Mouse (Mus musculus) cerebellum, adult 11-12 months (tissue): Measurements from ENCODE around the gene Stambp.

Source experiments
- DNase-seq: peaks from one replicate; pipeline ENCODE4 v3.0.0; 2022

The Stambp gene

DNA sequence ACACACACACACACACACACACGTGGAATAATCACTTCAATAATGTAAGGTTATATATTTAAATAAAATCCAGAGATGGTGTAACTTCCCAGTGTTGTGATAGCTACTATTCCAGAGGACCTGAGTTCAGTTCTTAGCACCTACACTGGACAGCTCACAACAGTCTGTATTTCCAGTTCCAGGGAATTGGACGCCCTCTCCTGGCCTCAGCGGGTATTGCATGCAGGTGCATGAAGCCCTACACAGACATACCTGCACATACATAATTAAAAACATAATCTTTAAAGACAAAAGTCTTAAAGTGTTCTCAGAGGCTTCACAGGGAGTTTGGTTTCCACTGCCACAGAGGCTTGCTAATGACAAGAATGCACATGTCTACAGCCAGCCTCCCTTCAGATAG, 72.1 kb downstream of the Stambp start:
- DNase-seq, result no peak

DNA sequence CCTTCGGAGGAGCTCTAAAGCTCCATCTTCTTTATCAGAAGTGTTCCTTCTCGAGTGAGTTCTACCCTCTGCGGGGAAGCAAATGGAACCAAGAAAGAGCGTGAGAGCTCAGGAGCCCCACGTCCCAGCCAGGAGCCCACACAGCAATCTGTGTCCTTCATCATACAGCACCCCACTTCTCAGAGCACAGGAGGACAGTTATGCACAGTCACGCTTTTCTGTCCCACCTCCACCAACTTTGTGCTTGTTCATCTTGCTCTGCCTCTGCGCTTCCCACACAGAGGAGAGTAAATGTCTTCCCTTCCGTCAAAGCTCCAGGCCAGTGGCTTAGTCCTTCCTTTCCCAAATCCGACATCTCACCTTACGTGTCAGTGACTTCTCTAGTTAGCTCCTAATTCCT, 73.5 kb downstream of the Stambp start:
- DNase-seq, result no peak

DNA sequence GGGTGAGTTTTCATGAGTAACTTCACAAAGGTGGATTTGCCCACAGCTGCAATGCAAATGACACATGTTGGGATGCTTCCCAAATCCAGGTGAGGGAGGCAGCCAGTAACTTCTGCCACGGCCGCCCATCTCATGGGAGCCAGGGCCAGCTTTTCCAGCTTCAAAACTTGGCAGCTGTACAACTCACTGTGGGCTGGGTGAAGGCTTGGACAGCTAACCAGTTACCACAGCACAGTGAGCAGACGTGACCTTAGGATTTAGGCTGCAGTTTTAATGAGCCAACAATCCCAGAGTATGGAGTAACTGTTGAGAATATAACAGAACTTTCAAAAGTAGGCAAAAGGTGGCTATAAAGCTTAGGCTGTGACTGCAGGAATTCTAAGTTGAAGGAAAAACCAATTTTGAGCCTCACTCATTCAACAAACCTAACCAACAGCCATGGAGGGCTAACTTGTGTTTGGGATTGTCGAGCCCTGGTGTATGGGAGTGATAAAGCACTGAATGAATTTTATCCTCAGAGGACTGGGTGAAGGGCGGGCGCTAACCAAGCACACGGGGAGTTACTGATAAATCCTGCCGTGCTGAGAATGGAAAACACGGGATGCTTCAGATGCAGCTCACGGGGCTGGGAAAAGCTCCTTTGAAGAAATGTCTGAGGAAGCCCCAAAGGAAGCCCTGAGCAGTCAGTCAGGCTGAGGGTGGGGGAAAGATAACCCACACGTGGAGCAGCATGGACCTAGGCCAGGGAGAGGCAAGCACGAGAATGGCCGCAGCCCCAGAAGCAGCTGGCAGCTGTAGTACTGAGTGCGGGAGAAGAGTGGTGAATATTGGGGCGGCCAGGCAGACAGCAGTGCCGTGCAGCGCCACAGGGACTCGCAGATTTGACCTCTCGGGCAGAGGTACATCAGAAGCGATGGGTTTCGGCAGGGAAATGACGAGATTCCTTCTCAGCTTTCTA, 75.5 kb downstream of the Stambp start:
- no peak for DNase-seq

DNA sequence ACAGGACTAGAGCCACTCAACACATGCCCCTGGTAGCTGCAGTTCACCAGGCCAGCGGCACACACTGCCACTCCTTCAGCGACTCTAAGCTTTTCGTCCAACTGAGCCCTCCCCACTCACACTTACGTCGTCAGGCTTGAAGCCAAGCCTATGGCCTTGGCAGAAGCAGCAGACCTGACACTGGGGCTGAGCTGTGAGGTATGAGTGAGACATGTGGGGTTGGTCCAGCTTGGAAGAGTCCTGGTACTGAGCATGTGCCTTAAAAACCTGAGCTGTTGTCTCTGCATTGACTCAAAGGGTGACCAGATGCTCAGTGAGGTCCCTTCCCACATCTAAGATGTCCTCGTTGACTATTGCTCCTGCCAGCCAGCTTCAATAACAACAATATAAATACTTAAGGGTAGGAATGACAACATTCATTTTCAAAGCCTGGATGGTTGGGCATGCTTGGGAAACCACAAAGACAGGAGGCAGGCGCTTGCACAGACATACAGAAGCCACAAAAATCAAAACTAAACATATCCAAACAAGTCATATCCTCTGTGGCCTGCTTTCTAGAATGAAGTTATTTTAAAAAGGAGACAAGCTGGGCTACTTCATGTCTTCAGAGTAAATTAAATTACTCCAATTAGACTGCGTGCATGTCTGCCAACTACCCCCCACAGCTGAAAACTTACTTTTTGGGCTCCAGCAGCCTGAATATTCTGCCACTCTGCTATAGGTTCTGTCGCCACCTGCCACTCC, 76.3 kb downstream of the Stambp start:
- DNase-seq, result peak; percentile 63
